Mouse (Mus musculus) CH12.LX (cell line): ENCODE measurements at regions not wholly inside any gene's neighbourhood (a gene's known extent, or its start where the extent isn't known, plus 50 kb on each side); places are given as distances from the start of the nearest gene placed in this dataset.

ENCODE experiments used
- DNase-seq: peaks from one replicate; pipeline ENCODE4 v3.0.0-alpha.2; 2013; ENCODE audit errors: extremely low read depth
- H3K27ac ChIP-seq: 2 replicates; pipeline ENCODE4 v1.5.1; 2012; ENCODE audit warnings: low read depth, mild to moderate bottlenecking, control low read depth, moderate library complexity; ENCODE audit not compliant: insufficient read depth
- H3K27me3 ChIP-seq: replicated peaks from 2 replicates; pipeline ENCODE3; 2012; ENCODE audit warnings: inconsistent platforms
- H3K36me3 ChIP-seq, 2 experiments: replicated peaks in 1 of 2; 2 replicates each; pipeline versions ENCODE3 to v1.6.1; 2012; ENCODE audit warnings: inconsistent platforms in 1 of 2, low read length in 1 of 2, mild to moderate bottlenecking in 1 of 2, mixed read lengths in 1 of 2, moderate library complexity in 1 of 2; ENCODE audit not compliant: control insufficient read depth in 1 of 2, insufficient read depth in 1 of 2
- H3K4me1 ChIP-seq, 2 experiments: 2 replicates each; pipeline ENCODE4 v1.6.1; 2012; ENCODE audit warnings: inconsistent platforms in 1 of 2, moderate library complexity in 1 of 2; ENCODE audit not compliant: insufficient read depth in 2 of 2, control insufficient read depth in 1 of 2
- H3K4me2 ChIP-seq: 2 replicates; pipeline ENCODE4 v1.6.1; 2012; ENCODE audit warnings: low read depth, mild to moderate bottlenecking, control low read depth; ENCODE audit not compliant: poor library complexity, insufficient read depth, severe bottlenecking
- H3K4me3 ChIP-seq, 3 experiments: fragments of 150-350 bp in 1 of 3; sonication (generic) in 1 of 3; replicated peaks in 1 of 3; 2 replicates each; pipeline versions ENCODE3 to v1.5.1; 2011 to 2012; ENCODE audit warnings: low read depth in 2 of 3, low read length in 2 of 3, mild to moderate bottlenecking in 2 of 3, moderate library complexity in 2 of 3, control low read depth in 1 of 3, improper control_type of control experiment in 1 of 3, inconsistent platforms in 1 of 3, mixed read lengths in 1 of 3; ENCODE audit not compliant: poor library complexity in 1 of 3
- H3K79me2 ChIP-seq: replicated peaks from 2 replicates; pipeline ENCODE4 v1.6.1; 2012; ENCODE audit warnings: mild to moderate bottlenecking, moderate library complexity; ENCODE audit not compliant: control insufficient read depth, poor library complexity, insufficient read depth, severe bottlenecking; ENCODE audit errors: extremely low read depth
- H3K9ac ChIP-seq: 2 replicates; pipeline ENCODE4 v1.6.1; 2012; ENCODE audit warnings: low read depth, mild to moderate bottlenecking, control low read depth, moderate library complexity; ENCODE audit not compliant: insufficient read depth
- H3K9me3 ChIP-seq: replicated peaks from 2 replicates; pipeline ENCODE3; 2012; ENCODE audit warnings: low read length, inconsistent platforms, mixed read lengths
- CHD1 ChIP-seq: IDR thresholded peaks from 2 replicates; pipeline ENCODE4 v1.6.1; 2012; ENCODE audit warnings: low read depth, low read length, improper control_type of control experiment, inconsistent platforms
- CHD2 ChIP-seq: IDR thresholded peaks from 2 replicates; pipeline ENCODE4 v1.6.1; 2011; ENCODE audit warnings: low read length, improper control_type of control experiment
- CTCF ChIP-seq, 2 experiments: IDR thresholded peaks in 1 of 2; conservative IDR thresholded peaks in 1 of 2; 2 replicates each; pipeline ENCODE4 v1.5.1; 2011 to 2012; ENCODE audit warnings: low read depth in 2 of 2, low read length in 2 of 2, improper control_type of control experiment in 1 of 2, inconsistent platforms in 1 of 2, mild to moderate bottlenecking in 1 of 2, moderate library complexity in 1 of 2
- ETS1 ChIP-seq: conservative IDR thresholded peaks from 2 replicates; pipeline ENCODE4 v1.6.1; 2012; ENCODE audit warnings: low read depth, mild to moderate bottlenecking, inconsistent platforms, low read length, improper control_type of control experiment, moderate library complexity
- GABPA ChIP-seq: IDR thresholded peaks from 2 replicates; pipeline ENCODE4 v1.6.1; 2012; ENCODE audit warnings: low read depth, low read length, improper control_type of control experiment, inconsistent platforms; ENCODE audit not compliant: insufficient replicate concordance
- IRF4 ChIP-seq: IDR thresholded peaks from 2 replicates; pipeline ENCODE4 v1.6.1; 2014; ENCODE audit warnings: low read depth, mild to moderate bottlenecking, inconsistent platforms, low read length, improper control_type of control experiment
- JUN ChIP-seq: IDR thresholded peaks from 2 replicates; pipeline ENCODE4 v1.6.1; 2011; ENCODE audit warnings: low read depth, mild to moderate bottlenecking, low read length, improper control_type of control experiment, moderate library complexity; ENCODE audit not compliant: insufficient read depth
- JUND ChIP-seq: conservative IDR thresholded peaks from 2 replicates; pipeline ENCODE4 v1.6.1; 2011; ENCODE audit warnings: low read depth, low read length, improper control_type of control experiment
- MAX ChIP-seq: IDR thresholded peaks from 2 replicates; pipeline ENCODE4 v1.6.1; 2011; ENCODE audit warnings: low read length, improper control_type of control experiment
- MAZ ChIP-seq: IDR thresholded peaks from 2 replicates; pipeline ENCODE4 v1.6.1; 2012; ENCODE audit warnings: low read depth, mild to moderate bottlenecking, inconsistent platforms, low read length, improper control_type of control experiment, moderate library complexity
- MYC ChIP-seq: IDR thresholded peaks from 2 replicates; pipeline ENCODE4 v1.6.1; 2011; ENCODE audit warnings: low read depth, mild to moderate bottlenecking, improper control_type of control experiment, low read length
- PAX5 ChIP-seq: IDR thresholded peaks from 2 replicates; pipeline ENCODE4 v1.6.1; 2012; ENCODE audit warnings: low read length, inconsistent platforms, mixed read lengths
- POLR2AphosphoS2 ChIP-seq: IDR thresholded peaks from 2 replicates; pipeline ENCODE4 v1.6.1; 2011; ENCODE audit warnings: low read depth, low read length, improper control_type of control experiment
- RCOR1 ChIP-seq: conservative IDR thresholded peaks from 2 replicates; pipeline ENCODE4 v1.6.1; 2012; ENCODE audit warnings: low read depth, mild to moderate bottlenecking, inconsistent platforms, low read length, improper control_type of control experiment
- SIN3A ChIP-seq: IDR thresholded peaks from 2 replicates; pipeline ENCODE4 v1.6.1; 2012; ENCODE audit warnings: low read length, improper control_type of control experiment, inconsistent platforms
- USF1 ChIP-seq: IDR thresholded peaks from 2 replicates; pipeline ENCODE4 v1.6.1; 2014; ENCODE audit warnings: low read depth, mild to moderate bottlenecking, inconsistent platforms, low read length, improper control_type of control experiment
- ZC3H11A ChIP-seq: IDR thresholded peaks from 2 replicates; pipeline ENCODE4 v1.6.1; 2012; ENCODE audit warnings: low read depth, mild to moderate bottlenecking, inconsistent platforms, low read length, improper control_type of control experiment
- ZKSCAN1 ChIP-seq: IDR thresholded peaks from 2 replicates; pipeline ENCODE4 v1.6.1; 2012; ENCODE audit warnings: low read depth, inconsistent platforms, low read length, improper control_type of control experiment, borderline replicate concordance
- ZMIZ1 ChIP-seq: IDR thresholded peaks from 2 replicates; pipeline ENCODE4 v1.6.1; 2012; ENCODE audit warnings: low read depth, mild to moderate bottlenecking, inconsistent platforms, low read length, improper control_type of control experiment
- dilution Hi-C: fragments of 300-500 bp; cut with MboI; formaldehyde crosslinking; loops from 2 replicates; pipeline ENCODE4 v1.14.3; 2020; ENCODE audit warnings: low sequenced_read_pairs; ENCODE audit not compliant: extremely low pct_unique_long_range_greater_than_20kb, extremely low pct_ligation_motif_present
- in situ Hi-C: fragments of 300-500 bp; cut with MboI; formaldehyde crosslinking; loops from 3 replicates; pipeline ENCODE4 v1.14.3; 2019; ENCODE audit warnings: low sequenced_read_pairs, low pct_ligation_motif_present, low pct_unique_long_range_greater_than_20kb, mixed read lengths

GRCm38 (mm10) chr10:6011541-6011940, 89.3 kb upstream of the Rgs17 start:
- Histone ChIP-seq H3K9ac (no peak overlapping the region), H3K36me3 (no peaks in the 10 kb centered on the region), H3K27ac (no peak overlapping the region), H3K79me2 (no peaks in the 10 kb centered on the region), H3K4me3 (no peak overlapping the region), H3K4me1 (peaks cover 0 to 12% of the 10 kb centered on the region in 2 experiments; a peak in 1 of 4 replicates), H3K9me3 (no peaks in the 10 kb centered on the region), H3K27me3 (no peaks in the 10 kb centered on the region), H3K4me2 (no peak overlapping the region)
- no peak for DNase-seq
- TF ChIP-seq JUN (no peak), GABPA (no peak), RCOR1 (no peak), SIN3A (no peak), CHD2 (no peak), ZKSCAN1 (no peak)
- in situ Hi-C loops = no loop called here
- dilution Hi-C loops = no loop called here

- DNase-seq = no peak
- in situ Hi-C loops (no loop called here), dilution Hi-C loops (no loop called here)
- Histone ChIP-seq H3K4me2 (no peak overlapping the region), H3K9ac (no peak overlapping the region), H3K36me3 (no peaks in the 10 kb centered on the region), H3K4me1 (peaks cover 0 to 12% of the 10 kb centered on the region in 2 experiments; a peak in 1 of 4 replicates), H3K27me3 (no peaks in the 10 kb centered on the region), H3K9me3 (no peaks in the 10 kb centered on the region), H3K79me2 (no peaks in the 10 kb centered on the region), H3K4me3 (no peak overlapping the region), H3K27ac (no peak overlapping the region)
- no peak for TF ChIP-seq ZC3H11A
- no peak for TF ChIP-seq SIN3A
- TF ChIP-seq JUND = no peak
- TF ChIP-seq IRF4 = no peak
- TF ChIP-seq GABPA = no peak
- no peak for TF ChIP-seq MAZ
- no peak for TF ChIP-seq CHD1
- TF ChIP-seq MYC = no peak
- no peak for TF ChIP-seq RCOR1
- no peak for TF ChIP-seq CTCF (conservative IDR thresholded peaks at IDR 0.05 in 1 of 2, IDR thresholded peaks at IDR 0.05 in 1 of 2; ENCODE audit: low read depth in 2 of 2, low read length in 2 of 2)
- TF ChIP-seq ZMIZ1 = no peak
- no peak for TF ChIP-seq JUN
- no peak for TF ChIP-seq MAX
- TF ChIP-seq ZKSCAN1 = no peak
- TF ChIP-seq PAX5 = no peak
- no peak for TF ChIP-seq USF1
- no peak for TF ChIP-seq POLR2AphosphoS2
- no peak for TF ChIP-seq ETS1
Observed at GRCm38 (mm10) chr10:6011029-6011428, 88.8 kb upstream of the Rgs17 start.
